9 mouse cellular contexts compared by ENCODE assay signal in genomic region chr19:5819549-5819948, GRCm38 (mm10). TPM values are rescaled to one million over a fixed set of nuclear protein-coding genes. Genes with fewer than 3 reads are reported as not detected.
DNase-seq lines count a peak whose midpoint lies in the region; ATAC-seq and TF ChIP-seq lines count a peak whose summit lies in the region.
"Had no signal": no experiment of that assay in that cellular context is flagged by ENCODE, and none has a peak within 500 bp of the region (broad histone marks: within the 10 kb centered on the region; RNA-seq: fewer than 3 reads in every experiment).

No protein-coding gene starts in this region.

- intact Hi-C loops in heart, postnatal 14 days (cut with DNase I), result loop anchor here (2.0 kb wide), 2 partner anchors 17 to 25 kb away; no protein-coding TSS in a partner anchor
- intact Hi-C loops in left cerebral cortex, postnatal 25 days (cut with DNase I), result loop anchor here (2.0 kb wide), 1 partner anchor 17 kb away; no protein-coding TSS in a partner anchor

- no peaks in the 10 kb centered on the region for H3K9me3 ChIP-seq in liver, embryonic 14.5 days (ENCODE audit: control insufficient read depth, low read length)
- H3K9me3 ChIP-seq: midbrain, embryonic 12.5 days had no signal

- H3K4me1 ChIP-seq in liver, embryonic 14.5 days (replicated peaks; ENCODE audit: control insufficient read depth in 2 of 2, insufficient read depth in 2 of 2, low read length in 1 of 2), result peaks cover 8 to 39% of the 10 kb centered on the region in 2 experiments

- H3K4me2 ChIP-seq in liver, embryonic 14.5 days (ENCODE audit: low read depth), result no peak overlapping the region
- H3K4me2 ChIP-seq: midbrain, embryonic 12.5 days had no signal

- no peak for TF ChIP-seq EP300 in liver, embryonic 14.5 days (IDR thresholded peaks at IDR 0.05; ENCODE audit: low read depth)

- peak; percentile 50; the same call in 1 of the 2 replicates for TF ChIP-seq CTCF in liver, embryonic 14.5 days (IDR thresholded peaks at IDR 0.05; ENCODE audit: low read depth)

- H3K27me3 ChIP-seq in liver, embryonic 14.5 days (ENCODE audit: control insufficient read depth, insufficient read depth, low read length), result no peaks in the 10 kb centered on the region

- no peaks in the 10 kb centered on the region for H3K36me3 ChIP-seq in liver, embryonic 14.5 days (replicated peaks; ENCODE audit: control insufficient read depth, insufficient read depth, low read depth)
- H3K36me3 ChIP-seq: midbrain, embryonic 12.5 days had no signal

- H3K4me3 ChIP-seq in liver, embryonic 14.5 days (ENCODE audit: insufficient read depth in 1 of 2, low read depth in 2 of 2, low read length in 2 of 2), result no peak overlapping the region
- H3K4me3 ChIP-seq: midbrain, embryonic 12.5 days had no signal

- no peak overlapping the region for H3K27ac ChIP-seq in liver, embryonic 14.5 days
- H3K27ac ChIP-seq: midbrain, embryonic 12.5 days had no signal

- no peak for ATAC-seq in liver, embryonic 14.5 days (ENCODE audit: insufficient read depth)
- ATAC-seq in erythroblast, adult 5-6 weeks (replicated peaks; ENCODE audit: low FRiP score, poor library complexity, severe bottlenecking), result no peak

- no peak overlapping the region for H3K9ac ChIP-seq in liver, embryonic 14.5 days (replicated peaks)
- H3K9ac ChIP-seq: midbrain, embryonic 12.5 days had no signal

- WGBS in liver, embryonic 14.5 days (ENCODE audit: insufficient replicate concordance), result 45% methylated on average over 12 of the region's 12 CpGs

- peak; percentile 63 for DNase-seq in gastrocnemius, adult 18-20 months (ENCODE audit: low spot score)
- no peak for DNase-seq in gastrocnemius, adult 8-10 months (ENCODE audit: low spot score in 2 of 2)
- DNase-seq in NIH3T3 (ENCODE audit: low read depth), result peak; percentile 60
- DNase-seq in heart, postnatal 14 days, result peak; percentile 70 to 80
- no peak for DNase-seq in liver, embryonic 14.5 days (ENCODE audit: low read depth in 3 of 3, low spot score in 3 of 3)
- DNase-seq in left cerebral cortex, postnatal 25 days (ENCODE audit: low spot score in 2 of 2), result no peak
- no peak for DNase-seq in right cerebral cortex, adult 18-20 months

RNA-seq across cellular contexts. Expression of gene Scyl1, which starts 48.3 kb away (rescaled TPM):
- total RNA-seq in gastrocnemius, adult 18-20 months (2021), result 10 to 100 TPM; 70.6 to 74.4 TPM
- total RNA-seq in gastrocnemius, adult 8-10 months (2022), result 10 to 100 TPM; 71.4 to 91.0 (median 82.6) TPM
- 10 to 100 TPM; 66.2 to 67.2 TPM for total RNA-seq in heart, postnatal 14 days (2021)
- 21.1 and 27.1 TPM in 2 replicates for polyA plus RNA-seq in liver, embryonic 14.5 days (2012; rRNA removed)
- polyA plus RNA-seq in liver, embryonic 14.5 days (2014; fragmentation: Nextera tagmentation; extraction: Ambion mirVana), result 15.8 and 18.6 TPM in 2 replicates
- total RNA-seq in erythroblast, adult 5-6 weeks (2015; ENCODE audit: low replicate concordance), result 8.2 and 12.9 TPM in 2 replicates
- 9.1 and 11.9 TPM in 2 replicates for total RNA-seq in erythroblast, adult 5-6 weeks (2017; ENCODE audit: low replicate concordance)
- total RNA-seq in left cerebral cortex, postnatal 25 days (2021), result 10 to 100 TPM; 82.0 to 86.8 TPM

RNA-seq across cellular contexts. Expression of gene Frmd8, which starts 55.5 kb away (rescaled TPM):
- total RNA-seq in gastrocnemius, adult 18-20 months (2021), result 1 to 10 TPM; 2.9 to 3.2 TPM
- total RNA-seq in gastrocnemius, adult 8-10 months (2022), result 1 to 10 TPM; 2.7 to 4.5 (median 3.0) TPM
- 10 to 100 TPM; 15.6 to 15.8 TPM for total RNA-seq in heart, postnatal 14 days (2021)
- 5.9 and 6.7 TPM in 2 replicates for polyA plus RNA-seq in liver, embryonic 14.5 days (2012; rRNA removed)
- 6.6 and 8.4 TPM in 2 replicates for polyA plus RNA-seq in liver, embryonic 14.5 days (2014; fragmentation: Nextera tagmentation; extraction: Ambion mirVana)
- 5.4 and 6.0 TPM in 2 replicates for total RNA-seq in erythroblast, adult 5-6 weeks (2015; ENCODE audit: low replicate concordance)
- total RNA-seq in erythroblast, adult 5-6 weeks (2017; ENCODE audit: low replicate concordance), result 4.2 and 6.8 TPM in 2 replicates
- 10 to 100 TPM in 1 of 2 experiments, 1 to 10 TPM in 1; 9.5 to 14.6 TPM for total RNA-seq in left cerebral cortex, postnatal 25 days (2021)

RNA-seq across cellular contexts. Expression of gene Slc25a45, which starts 58.1 kb away (rescaled TPM):
- total RNA-seq in gastrocnemius, adult 18-20 months (2021), result under 1 TPM; 0.59 to 0.90 TPM
- 1 to 10 TPM in 3 of 4 experiments, under 1 TPM in 1; 0.80 to 1.3 (median 1.1) TPM for total RNA-seq in gastrocnemius, adult 8-10 months (2022)
- 1 to 10 TPM; 3.3 to 4.5 TPM for total RNA-seq in heart, postnatal 14 days (2021)
- polyA plus RNA-seq in liver, embryonic 14.5 days (2012; rRNA removed), result 5.3 and 5.8 TPM in 2 replicates
- polyA plus RNA-seq in liver, embryonic 14.5 days (2014; fragmentation: Nextera tagmentation; extraction: Ambion mirVana), result 3.2 and 4.6 TPM in 2 replicates
- 14.0 and 14.6 TPM in 2 replicates for total RNA-seq in erythroblast, adult 5-6 weeks (2015; ENCODE audit: low replicate concordance)
- total RNA-seq in erythroblast, adult 5-6 weeks (2017; ENCODE audit: low replicate concordance), result 10.0 and 11.3 TPM in 2 replicates
- total RNA-seq in left cerebral cortex, postnatal 25 days (2021), result 1 to 10 TPM; 2.5 to 3.0 TPM

Comparison
In these comparisons a context has a peak if more than half of its experiments do, and no peak if none do; other contexts are left out.
1. DNase-seq: peak in gastrocnemius, adult 18-20 months (single experiment), NIH3T3 (single experiment) and heart, postnatal 14 days (2 of 2); none in gastrocnemius, adult 8-10 months (0 of 2), liver, embryonic 14.5 days (0 of 3), left cerebral cortex, postnatal 25 days (0 of 2) and right cerebral cortex, adult 18-20 months (single experiment).
2. RNA of gene Scyl1, which starts 48.3 kb away (total RNA-seq): 82.0 to 86.8 TPM in left cerebral cortex, postnatal 25 days, 71.4 to 91.0 TPM in gastrocnemius, adult 8-10 months, 70.6 to 74.4 TPM in gastrocnemius, adult 18-20 months and 66.2 to 67.2 TPM in heart, postnatal 14 days; 8.2 to 12.9 TPM in erythroblast, adult 5-6 weeks; every median in the first group is over 4 times any median in the second.